Mouse (Mus musculus): ENCODE measurements around the gene Mapk9. TPM values are rescaled to one million over a fixed set of nuclear protein-coding genes. Genes with fewer than 3 reads are reported as not detected.

The Mapk9 gene
- polyA plus RNA-seq, 2 experiments, result 11.9 to 18.5 TPM

DNA sequence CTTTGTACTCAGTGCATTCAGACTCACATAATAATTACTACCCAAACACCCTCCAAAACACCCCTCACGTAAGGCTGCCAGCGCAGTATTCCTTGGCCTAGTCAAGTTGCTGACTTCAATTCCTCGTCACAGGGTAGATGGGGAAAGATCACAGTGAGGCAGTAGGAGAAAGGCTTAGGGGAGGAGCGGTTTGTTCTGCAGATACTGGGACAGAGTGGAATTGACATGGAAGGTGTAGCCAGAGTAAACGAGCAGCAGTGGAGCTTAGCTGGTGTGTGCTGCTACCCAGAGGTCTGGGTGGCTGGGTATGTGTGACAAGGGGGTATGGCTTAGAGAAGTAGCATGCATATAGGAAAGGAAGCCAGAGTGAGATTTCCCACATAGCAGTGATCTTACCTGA is 20.8 kb downstream of the Mapk9 start:
- no peak for ATAC-seq (ENCODE audit: insufficient read depth)
- Histone ChIP-seq H3K36me3 (replicated peaks; ENCODE audit: control insufficient read depth, insufficient read depth, low read depth) (no peaks in the 10 kb centered on the region; the same call in 1 of the 2 replicates), H3K27ac (no peak overlapping the region), H3K9ac (replicated peaks) (no peak overlapping the region), H3K9me3 (ENCODE audit: control insufficient read depth, low read length) (no peaks in the 10 kb centered on the region), H3K4me1 (replicated peaks; ENCODE audit: control insufficient read depth in 2 of 2, insufficient read depth in 2 of 2, low read length in 1 of 2) (peaks cover 7 to 10% of the 10 kb centered on the region in 2 experiments), H3K4me2 (ENCODE audit: low read depth) (no peak overlapping the region), H3K4me3 (ENCODE audit: insufficient read depth in 1 of 2, low read depth in 2 of 2, low read length in 2 of 2) (no peak overlapping the region), H3K27me3 (ENCODE audit: control insufficient read depth, insufficient read depth, low read length) (no peaks in the 10 kb centered on the region)
- TF ChIP-seq EP300 (IDR thresholded peaks at IDR 0.05; ENCODE audit: low read depth) (no peak), CTCF (IDR thresholded peaks at IDR 0.05; ENCODE audit: low read depth) (no peak)
- DNase-seq (ENCODE audit: low read depth in 3 of 3, low spot score in 3 of 3), result no peak
- 80% methylated on average over 5 of the region's 5 CpGs for WGBS (ENCODE audit: insufficient replicate concordance)

GRCm38 (mm10) chr11:49869762-49870161 is 23.2 kb downstream of the Mapk9 start:
- Histone ChIP-seq H3K9ac (replicated peaks) (no peak overlapping the region), H3K4me3 (ENCODE audit: insufficient read depth in 1 of 2, low read depth in 2 of 2, low read length in 2 of 2) (no peak overlapping the region), H3K27ac (no peak overlapping the region), H3K27me3 (ENCODE audit: control insufficient read depth, insufficient read depth, low read length) (no peaks in the 10 kb centered on the region), H3K4me2 (ENCODE audit: low read depth) (no peak overlapping the region), H3K4me1 (replicated peaks; ENCODE audit: control insufficient read depth in 2 of 2, insufficient read depth in 2 of 2, low read length in 1 of 2) (peaks cover 16 to 18% of the 10 kb centered on the region in 2 experiments), H3K9me3 (ENCODE audit: control insufficient read depth, low read length) (no peaks in the 10 kb centered on the region), H3K36me3 (replicated peaks; ENCODE audit: control insufficient read depth, insufficient read depth, low read depth) (peaks cover 5% of the 10 kb centered on the region)
- DNase-seq (ENCODE audit: low read depth in 3 of 3, low spot score in 3 of 3) (peak in 1 of 3 experiments; percentile 44), ATAC-seq (ENCODE audit: insufficient read depth) (no peak)
- no peak for TF ChIP-seq EP300 (IDR thresholded peaks at IDR 0.05; ENCODE audit: low read depth)
- TF ChIP-seq CTCF (IDR thresholded peaks at IDR 0.05; ENCODE audit: low read depth), result peak; percentile 74

- no peaks in the 10 kb centered on the region for H3K27me3 ChIP-seq (ENCODE audit: control insufficient read depth, insufficient read depth, low read length)
- peaks cover 16% of the 10 kb centered on the region in 2 experiments for H3K4me1 ChIP-seq (replicated peaks; ENCODE audit: control insufficient read depth in 2 of 2, insufficient read depth in 2 of 2, low read length in 1 of 2)
- H3K9me3 ChIP-seq (ENCODE audit: control insufficient read depth, low read length), result no peaks in the 10 kb centered on the region
- no peak overlapping the region for H3K4me3 ChIP-seq (ENCODE audit: insufficient read depth in 1 of 2, low read depth in 2 of 2, low read length in 2 of 2)
- 51% methylated on average over 6 of the region's 6 CpGs for WGBS (ENCODE audit: insufficient replicate concordance)
- no peak for ATAC-seq (ENCODE audit: insufficient read depth)
- H3K4me2 ChIP-seq (ENCODE audit: low read depth), result no peak overlapping the region
- peak in 1 of 3 experiments; percentile 41 for DNase-seq (ENCODE audit: low read depth in 3 of 3, low spot score in 3 of 3)
- peaks cover 5% of the 10 kb centered on the region for H3K36me3 ChIP-seq (replicated peaks; ENCODE audit: control insufficient read depth, insufficient read depth, low read depth)
- H3K9ac ChIP-seq (replicated peaks), result no peak overlapping the region
- no peak for TF ChIP-seq EP300 (IDR thresholded peaks at IDR 0.05; ENCODE audit: low read depth)
- peak; percentile 77 for TF ChIP-seq CTCF (IDR thresholded peaks at IDR 0.05; ENCODE audit: low read depth)
- H3K27ac ChIP-seq, result peak overlapping the region; percentile 62
Measured at GRCm38 (mm10) chr11:49871914-49872313, 25.4 kb downstream of the Mapk9 start.

- 0 out of 2 replicates have a peak overlapping the region, but pooled peaks have one; percentile 6 for H3K4me2 ChIP-seq (ENCODE audit: low read depth)
- peak; percentile 61 to 65 (median 65) for DNase-seq (ENCODE audit: low read depth in 3 of 3, low spot score in 3 of 3)
- H3K9me3 ChIP-seq (ENCODE audit: control insufficient read depth, low read length), result no peaks in the 10 kb centered on the region
- TF ChIP-seq EP300 (IDR thresholded peaks at IDR 0.05; ENCODE audit: low read depth), result peak; percentile 88
- no peak for TF ChIP-seq CTCF (IDR thresholded peaks at IDR 0.05; ENCODE audit: low read depth)
- peaks cover 16% of the 10 kb centered on the region in 2 experiments for H3K4me1 ChIP-seq (replicated peaks; ENCODE audit: control insufficient read depth in 2 of 2, insufficient read depth in 2 of 2, low read length in 1 of 2)
- peak; percentile 92 for ATAC-seq (ENCODE audit: insufficient read depth)
- peak overlapping the region; percentile 62 for H3K27ac ChIP-seq
- H3K9ac ChIP-seq (replicated peaks), result 0 out of 2 replicates have a peak overlapping the region, but pooled peaks have one; percentile 21
- H3K36me3 ChIP-seq (replicated peaks; ENCODE audit: control insufficient read depth, insufficient read depth, low read depth), result peaks cover 5% of the 10 kb centered on the region
- 30% methylated on average over 6 of the region's 6 CpGs for whole genome bisulfite sequencing (ENCODE audit: insufficient replicate concordance)
- no peaks in the 10 kb centered on the region for H3K27me3 ChIP-seq (ENCODE audit: control insufficient read depth, insufficient read depth, low read length)
- H3K4me3 ChIP-seq (ENCODE audit: insufficient read depth in 1 of 2, low read depth in 2 of 2, low read length in 2 of 2), result no peak overlapping the region
Measured at GRCm38 (mm10) chr11:49872779-49873178, 26.2 kb downstream of the Mapk9 start.

DNA sequence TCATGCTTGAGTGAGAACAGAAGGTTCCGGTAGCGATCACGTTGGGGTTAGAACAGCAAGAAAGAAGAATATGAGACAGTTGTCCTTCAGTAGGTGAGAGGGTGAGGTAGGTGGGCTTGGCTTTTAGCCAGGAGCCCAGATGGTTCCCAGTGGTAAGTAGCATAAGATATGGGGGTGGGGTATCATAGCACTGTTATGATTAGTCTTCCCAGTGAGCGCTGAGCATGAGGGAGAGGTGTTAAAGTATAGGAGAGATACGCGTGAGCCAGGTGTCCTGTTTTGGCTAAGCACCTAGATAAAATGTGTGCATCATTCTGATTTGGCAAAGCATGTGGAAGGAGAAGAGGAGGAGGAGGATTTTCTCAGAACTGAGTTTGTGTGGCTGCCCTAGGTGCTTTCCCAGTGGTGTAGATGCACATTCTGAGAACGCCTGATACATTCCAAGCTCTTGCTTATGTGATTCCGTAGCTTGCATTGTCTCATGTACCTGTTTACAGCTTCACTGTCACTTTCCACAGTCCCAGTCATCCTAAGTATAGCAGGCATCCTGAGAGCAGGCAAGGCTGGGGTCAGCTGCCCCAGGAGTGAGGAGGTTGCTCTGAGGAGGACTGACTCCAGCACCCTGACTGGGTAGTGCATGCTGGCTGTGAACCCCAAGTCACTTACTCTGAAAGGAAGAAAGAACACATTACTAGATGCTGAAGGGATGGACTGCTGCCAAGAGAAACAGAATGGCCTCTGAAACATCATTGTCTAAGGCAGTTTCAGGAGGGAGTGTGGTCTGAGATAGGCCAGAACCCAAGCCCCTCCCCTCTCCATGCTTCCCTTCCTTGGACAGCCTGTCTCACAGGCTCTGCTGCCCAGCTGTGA is 30.6 kb downstream of the Mapk9 start:
- H3K4me1 ChIP-seq (replicated peaks; ENCODE audit: control insufficient read depth in 2 of 2, insufficient read depth in 2 of 2, low read length in 1 of 2), result peaks cover 13 to 14% of the 10 kb centered on the region in 2 experiments
- DNase-seq (ENCODE audit: low read depth in 3 of 3, low spot score in 3 of 3) (no peak), ATAC-seq (ENCODE audit: insufficient read depth) (no peak)
- no peak overlapping the region for H3K4me3 ChIP-seq (ENCODE audit: insufficient read depth in 1 of 2, low read depth in 2 of 2, low read length in 2 of 2)
- H3K9me3 ChIP-seq (ENCODE audit: control insufficient read depth, low read length), result no peaks in the 10 kb centered on the region
- no peak overlapping the region for H3K9ac ChIP-seq (replicated peaks)
- no peak overlapping the region for H3K27ac ChIP-seq
- no peaks in the 10 kb centered on the region for H3K27me3 ChIP-seq (ENCODE audit: control insufficient read depth, insufficient read depth, low read length)
- no peak for TF ChIP-seq EP300 (IDR thresholded peaks at IDR 0.05; ENCODE audit: low read depth)
- TF ChIP-seq CTCF (IDR thresholded peaks at IDR 0.05; ENCODE audit: low read depth), result no peak
- no peak overlapping the region for H3K4me2 ChIP-seq (ENCODE audit: low read depth)
- peaks cover 18% of the 10 kb centered on the region for H3K36me3 ChIP-seq (replicated peaks; ENCODE audit: control insufficient read depth, insufficient read depth, low read depth)
- WGBS (ENCODE audit: insufficient replicate concordance), result 81% methylated on average over 8 of the region's 8 CpGs

Data from liver, embryonic 14.5 days (tissue).